Mouse (Mus musculus) CH12F3 (cell line): ENCODE data around the gene Gm10300.

Experiments used
- in situ Hi-C: fragments of 300-500 bp; cut with MboI; formaldehyde crosslinking; loops from 2 replicates; pipeline ENCODE4 v1.14.3; 2020; ENCODE audit warnings: low sequenced_read_pairs

Gm10300 gene

GRCm38 (mm10) chr4:132077445-132077844 lies 2.9 kb downstream of the Gm10300 start:
- in situ Hi-C loops = loop anchor here (10.0 kb wide), 1 partner anchor 93 kb away; no protein-coding TSS in a partner anchor

GRCm38 (mm10) chr4:132078296-132078714 lies 3.8 kb downstream of the Gm10300 start:
- in situ Hi-C loops = loop anchor here (10.0 kb wide), 1 partner anchor 94 kb away; no protein-coding TSS in a partner anchor

- in situ Hi-C loops = loop anchor here (10.0 kb wide), 1 partner anchor 95 kb away; no protein-coding TSS in a partner anchor
These were observed 5.2 kb downstream of the Gm10300 start for GRCm38 (mm10) chr4:132079555-132080275.

GRCm38 (mm10) chr4:132080492-132080983 lies 6.0 kb downstream of the Gm10300 start:
- in situ Hi-C loops = no loop called here

- in situ Hi-C loops = no loop called here
These were observed 10.6 kb downstream of the Gm10300 start for GRCm38 (mm10) chr4:132085114-132085513.

GRCm38 (mm10) chr4:132088921-132089320 lies 14.4 kb downstream of the Gm10300 start:
- in situ Hi-C loops = no loop called here

- in situ Hi-C loops = loop anchor here (10.0 kb wide), 1 partner anchor 82 kb away; no protein-coding TSS in a partner anchor
These were observed 18.6 kb downstream of the Gm10300 start for GRCm38 (mm10) chr4:132093136-132093535.

- in situ Hi-C loops = loop anchor here (10.0 kb wide), 1 partner anchor 81 kb away; no protein-coding TSS in a partner anchor
These were observed 19.4 kb downstream of the Gm10300 start for GRCm38 (mm10) chr4:132093928-132094327.

GRCm38 (mm10) chr4:132095043-132095442 lies 20.5 kb downstream of the Gm10300 start:
- in situ Hi-C loops = loop anchor here (10.0 kb wide), 1 partner anchor 80 kb away; no protein-coding TSS in a partner anchor

GRCm38 (mm10) chr4:132099548-132099947 lies 25.1 kb downstream of the Gm10300 start:
- in situ Hi-C loops = loop anchor here (10.0 kb wide), 1 partner anchor 75 kb away; no protein-coding TSS in a partner anchor

GRCm38 (mm10) chr4:132101152-132101551 lies 26.7 kb downstream of the Gm10300 start:
- in situ Hi-C loops = no loop called here

GRCm38 (mm10) chr4:132108221-132108620 lies 33.7 kb downstream of the Gm10300 start:
- in situ Hi-C loops = no loop called here

- in situ Hi-C loops = no loop called here
These were observed 36.7 kb downstream of the Gm10300 start for GRCm38 (mm10) chr4:132111227-132111626.

- in situ Hi-C loops = no loop called here
These were observed 39.1 kb downstream of the Gm10300 start for GRCm38 (mm10) chr4:132113411-132114095.

GRCm38 (mm10) chr4:132116315-132116714 lies 41.8 kb downstream of the Gm10300 start:
- in situ Hi-C loops = no loop called here

GRCm38 (mm10) chr4:132119566-132119965 lies 45.1 kb downstream of the Gm10300 start:
- in situ Hi-C loops = no loop called here

GRCm38 (mm10) chr4:132121674-132122073 lies 47.2 kb downstream of the Gm10300 start:
- in situ Hi-C loops = no loop called here

GRCm38 (mm10) chr4:132123166-132123565 lies 48.7 kb downstream of the Gm10300 start:
- in situ Hi-C loops = no loop called here
